Mouse (Mus musculus): ENCODE data around the gene Umps.
A peak's percentile ranks its signal among the peaks of the same experiment; 100 is the strongest.

The Umps gene

GRCm38 (mm10) chr16:33954793-33955192 lies 12.0 kb downstream of the Umps start:
- no peak for DNase-seq (ENCODE audit: low spot score in 2 of 2)

- no peak for DNase-seq (ENCODE audit: low spot score in 2 of 2)
Observed at GRCm38 (mm10) chr16:33953008-33953407, 13.8 kb downstream of the Umps start.

- DNase-seq (ENCODE audit: low spot score in 2 of 2), result peak; percentile 83 to 85
Observed at GRCm38 (mm10) chr16:33950830-33951229, 16.0 kb downstream of the Umps start.

GRCm38 (mm10) chr16:33950386-33950785 lies 16.5 kb downstream of the Umps start:
- DNase-seq (ENCODE audit: low spot score in 2 of 2), result no peak

- no peak for DNase-seq (ENCODE audit: low spot score in 2 of 2)
Observed at GRCm38 (mm10) chr16:33947664-33948571, 18.9 kb downstream of the Umps start.

- DNase-seq (ENCODE audit: low spot score in 2 of 2), result no peak
Observed at GRCm38 (mm10) chr16:33946021-33946420, 20.8 kb downstream of the Umps start.

- no peak for DNase-seq (ENCODE audit: low spot score in 2 of 2)
Observed at GRCm38 (mm10) chr16:33944772-33945171, 22.1 kb downstream of the Umps start.

GRCm38 (mm10) chr16:33944126-33944525 lies 22.7 kb downstream of the Umps start:
- DNase-seq (ENCODE audit: low spot score in 2 of 2), result no peak

- no peak for DNase-seq (ENCODE audit: low spot score in 2 of 2)
Observed at GRCm38 (mm10) chr16:33943388-33943787, 23.4 kb downstream of the Umps start.

GRCm38 (mm10) chr16:33942341-33942740 lies 24.5 kb downstream of the Umps start:
- DNase-seq (ENCODE audit: low spot score in 2 of 2), result no peak

GRCm38 (mm10) chr16:33941271-33941781 lies 25.5 kb downstream of the Umps start:
- DNase-seq (ENCODE audit: low spot score in 2 of 2), result peak; percentile 27 to 31

GRCm38 (mm10) chr16:33940095-33940494 lies 26.7 kb downstream of the Umps start:
- DNase-seq (ENCODE audit: low spot score in 2 of 2), result no peak

GRCm38 (mm10) chr16:33939636-33940035 lies 27.2 kb downstream of the Umps start:
- DNase-seq (ENCODE audit: low spot score in 2 of 2), result no peak

- no peak for DNase-seq (ENCODE audit: low spot score in 2 of 2)
Observed at GRCm38 (mm10) chr16:33939133-33939531, 27.7 kb downstream of the Umps start.

- DNase-seq (ENCODE audit: low spot score in 2 of 2), result no peak
Observed at GRCm38 (mm10) chr16:33938311-33939132, 28.3 kb downstream of the Umps start.

- peak in 1 of 2 experiments; percentile 26 for DNase-seq (ENCODE audit: low spot score in 2 of 2)
Observed at GRCm38 (mm10) chr16:33937567-33937966, 29.3 kb downstream of the Umps start.

- no peak for DNase-seq (ENCODE audit: low spot score in 2 of 2)
Observed at GRCm38 (mm10) chr16:33936885-33937284, 30.0 kb downstream of the Umps start.

- DNase-seq (ENCODE audit: low spot score in 2 of 2), result no peak
Observed at GRCm38 (mm10) chr16:33935407-33935785, 31.4 kb downstream of the Umps start.

- DNase-seq (ENCODE audit: low spot score in 2 of 2), result peak; percentile 36 to 66
Observed at GRCm38 (mm10) chr16:33934701-33935406, 32.0 kb downstream of the Umps start.

- DNase-seq (ENCODE audit: low spot score in 2 of 2), result no peak
Observed at GRCm38 (mm10) chr16:33933411-33933810, 33.4 kb downstream of the Umps start.

GRCm38 (mm10) chr16:33932126-33932525 lies 34.7 kb downstream of the Umps start:
- no peak for DNase-seq (ENCODE audit: low spot score in 2 of 2)

- DNase-seq (ENCODE audit: low spot score in 2 of 2), result no peak
Observed at GRCm38 (mm10) chr16:33931682-33932081, 35.2 kb downstream of the Umps start.
